Mouse (Mus musculus): ENCODE measurements around the gene Ppcdc.
"Not testable (repeated sequence)": the region's sequence is repeated elsewhere in the genome, so short reads cannot be mapped to it uniquely, and the experiment has no call there.

The Ppcdc gene

DNA sequence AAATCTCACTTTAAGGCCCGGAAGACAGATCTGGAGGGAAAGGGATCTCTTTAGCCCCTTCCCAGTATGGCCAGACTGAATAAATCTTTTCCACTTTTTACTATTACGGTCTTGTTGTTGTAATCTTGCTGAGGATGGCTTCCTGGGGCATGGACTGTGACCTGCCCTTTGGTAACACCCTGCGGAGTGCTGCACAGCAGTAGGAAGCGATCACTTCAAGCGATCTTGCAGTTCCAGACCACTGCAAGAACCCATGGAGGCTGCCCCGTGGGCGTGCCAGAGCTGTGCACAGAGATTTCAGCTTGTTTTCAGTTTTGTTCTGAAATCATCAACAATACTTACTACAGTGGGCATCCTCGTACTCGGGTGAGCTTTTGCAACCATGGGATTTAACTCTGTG, 8.7 kb downstream of the Ppcdc start:
- DNase-seq (ENCODE audit: low spot score in 2 of 2) = no peak

DNA sequence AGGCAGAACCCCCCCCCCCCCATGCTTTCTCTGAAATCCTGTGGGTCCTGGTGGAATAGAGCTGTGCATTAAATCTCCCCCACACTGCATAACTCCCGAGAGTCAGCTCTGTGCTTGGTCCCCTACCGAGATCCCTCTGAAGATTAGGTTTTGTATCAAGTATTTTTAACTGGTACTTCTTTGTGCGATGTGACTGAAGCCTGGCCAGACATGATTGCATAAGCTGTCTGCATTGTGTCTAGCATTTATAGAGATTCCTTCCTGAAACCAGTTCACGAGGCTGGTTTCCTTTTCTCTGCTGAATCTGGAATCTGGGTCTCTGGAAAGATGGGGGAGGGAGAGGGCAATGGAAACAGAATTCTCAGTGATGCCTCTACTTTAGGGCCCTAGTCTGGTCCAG, 11.5 kb downstream of the Ppcdc start:
- no peak for DNase-seq (ENCODE audit: low spot score in 2 of 2)

DNA sequence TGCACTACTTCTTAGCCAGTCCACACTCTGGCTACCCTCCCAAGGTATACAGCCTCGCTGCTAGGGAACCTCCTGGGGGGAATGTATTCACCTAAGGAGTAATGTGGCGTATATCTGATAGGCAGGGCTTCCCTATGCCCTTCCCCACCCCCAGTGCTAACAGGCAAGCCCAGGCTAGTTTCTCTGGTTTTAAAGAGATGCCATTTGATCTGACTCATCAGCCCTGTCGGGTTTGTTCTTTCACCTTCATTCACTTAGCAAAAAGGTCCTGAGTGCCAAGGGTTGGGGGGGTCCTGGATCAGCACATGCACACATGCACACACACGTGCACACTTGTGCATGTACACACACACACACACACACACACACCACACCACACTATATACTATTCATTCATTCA, 12.0 kb downstream of the Ppcdc start:
- no peak for DNase-seq (ENCODE audit: low spot score in 2 of 2)

DNA sequence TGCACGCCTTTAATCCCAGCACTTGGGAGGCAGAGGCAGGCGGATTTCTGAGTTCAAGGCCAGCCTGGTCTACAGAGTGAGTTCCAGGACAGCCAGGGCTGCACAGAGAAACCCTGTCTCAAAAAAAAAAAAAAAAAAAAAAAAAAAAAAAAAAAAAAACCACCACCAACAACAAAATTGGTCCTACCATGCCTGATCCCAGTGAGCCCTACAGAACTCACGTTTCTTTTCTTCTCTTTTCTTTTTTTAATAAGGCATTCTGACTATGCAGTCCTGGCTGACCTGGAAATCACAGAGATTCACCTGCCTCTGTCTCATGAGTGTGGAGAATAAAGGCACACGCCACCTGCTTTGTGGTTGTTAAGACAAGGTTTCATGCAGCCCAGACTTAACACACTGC, 12.8 kb downstream of the Ppcdc start:
- not testable (repeated sequence) for DNase-seq (ENCODE audit: low spot score in 2 of 2)

DNA sequence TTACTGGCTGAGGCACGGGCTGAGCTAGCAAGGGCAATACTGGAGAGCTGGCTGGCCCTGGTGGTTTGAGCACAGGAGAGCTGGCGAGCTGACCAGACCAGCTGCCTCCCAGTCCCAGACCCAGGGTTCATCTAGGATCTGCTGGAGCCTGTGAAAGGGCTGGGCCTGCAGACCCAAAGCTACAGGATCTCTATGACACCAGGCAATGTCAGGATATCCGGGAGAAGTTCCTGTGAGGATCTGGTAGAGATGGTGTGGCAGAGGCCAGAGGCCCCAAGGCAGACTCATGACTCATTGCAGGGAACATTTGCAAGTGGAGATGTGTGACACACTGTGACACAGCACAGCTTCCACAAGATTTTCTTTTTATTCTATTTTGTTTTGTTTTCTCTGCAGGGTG, 14.8 kb downstream of the Ppcdc start:
- DNase-seq (ENCODE audit: low spot score in 2 of 2) = no peak

DNA sequence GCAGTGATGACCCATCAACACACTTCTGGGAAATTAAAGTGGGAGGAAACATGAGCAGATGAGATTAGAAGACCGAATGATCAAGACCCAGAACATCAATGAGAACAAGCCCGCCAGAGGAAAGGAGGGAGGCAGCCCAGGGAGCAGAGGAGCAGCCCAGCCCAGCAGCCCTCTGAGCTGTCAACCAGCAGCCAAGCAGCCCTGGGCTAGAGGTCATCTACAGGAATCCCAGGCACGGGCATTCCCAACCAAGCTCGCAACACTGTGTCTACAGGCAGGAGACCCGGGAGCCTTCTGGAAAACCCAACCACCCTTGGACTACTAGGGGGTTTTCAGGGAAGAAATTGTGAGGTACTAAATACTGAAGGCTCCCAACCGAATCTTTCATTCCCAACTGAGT, 15.9 kb downstream of the Ppcdc start:
- no peak for DNase-seq (ENCODE audit: low spot score in 2 of 2)

DNA sequence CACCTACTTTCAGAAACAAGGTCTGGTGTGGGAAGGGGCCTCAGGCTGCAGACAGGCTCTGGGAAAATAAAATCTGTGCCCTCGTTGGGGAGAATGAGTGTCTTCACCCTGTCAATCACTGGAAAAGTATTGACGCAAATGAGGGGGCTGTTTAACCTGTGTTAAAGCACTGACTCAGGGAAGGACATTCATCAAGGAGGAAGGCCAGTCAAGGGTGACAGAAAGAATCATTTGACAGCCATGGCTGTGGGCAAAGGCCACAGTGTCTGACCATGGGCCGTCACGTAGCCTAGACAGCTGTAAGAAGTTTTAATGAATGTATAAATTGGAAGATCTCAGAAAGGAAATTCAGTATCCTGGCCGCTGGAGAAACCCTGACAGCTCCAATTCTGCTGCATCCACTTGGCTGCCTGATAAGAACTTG, 18.2 kb downstream of the Ppcdc start:
- no peak for DNase-seq (ENCODE audit: low spot score in 2 of 2)

DNA sequence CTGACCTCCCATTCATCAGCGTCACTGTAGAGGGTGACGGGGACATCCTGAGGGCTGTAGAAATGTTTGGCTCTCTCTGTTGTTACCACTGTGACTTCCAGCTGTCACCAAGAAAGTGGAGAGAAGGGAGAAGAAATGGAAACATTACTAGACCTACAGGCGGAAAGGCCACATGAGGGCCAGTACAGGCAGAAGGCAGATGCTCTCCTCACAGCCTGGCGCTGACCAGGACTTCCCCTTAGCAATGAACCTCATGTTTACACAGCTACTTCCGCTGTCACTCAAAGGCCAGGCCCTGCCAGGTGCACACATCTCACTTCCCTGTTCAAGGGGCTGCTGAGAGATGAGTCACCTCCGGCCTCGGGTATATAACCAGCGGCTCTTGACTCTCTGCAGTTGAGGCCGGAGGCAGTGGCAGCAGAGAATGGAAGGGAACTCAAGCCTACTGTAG, 18.8 kb downstream of the Ppcdc start:
- peak; percentile 82 to 90 for DNase-seq (ENCODE audit: low spot score in 2 of 2)

DNA sequence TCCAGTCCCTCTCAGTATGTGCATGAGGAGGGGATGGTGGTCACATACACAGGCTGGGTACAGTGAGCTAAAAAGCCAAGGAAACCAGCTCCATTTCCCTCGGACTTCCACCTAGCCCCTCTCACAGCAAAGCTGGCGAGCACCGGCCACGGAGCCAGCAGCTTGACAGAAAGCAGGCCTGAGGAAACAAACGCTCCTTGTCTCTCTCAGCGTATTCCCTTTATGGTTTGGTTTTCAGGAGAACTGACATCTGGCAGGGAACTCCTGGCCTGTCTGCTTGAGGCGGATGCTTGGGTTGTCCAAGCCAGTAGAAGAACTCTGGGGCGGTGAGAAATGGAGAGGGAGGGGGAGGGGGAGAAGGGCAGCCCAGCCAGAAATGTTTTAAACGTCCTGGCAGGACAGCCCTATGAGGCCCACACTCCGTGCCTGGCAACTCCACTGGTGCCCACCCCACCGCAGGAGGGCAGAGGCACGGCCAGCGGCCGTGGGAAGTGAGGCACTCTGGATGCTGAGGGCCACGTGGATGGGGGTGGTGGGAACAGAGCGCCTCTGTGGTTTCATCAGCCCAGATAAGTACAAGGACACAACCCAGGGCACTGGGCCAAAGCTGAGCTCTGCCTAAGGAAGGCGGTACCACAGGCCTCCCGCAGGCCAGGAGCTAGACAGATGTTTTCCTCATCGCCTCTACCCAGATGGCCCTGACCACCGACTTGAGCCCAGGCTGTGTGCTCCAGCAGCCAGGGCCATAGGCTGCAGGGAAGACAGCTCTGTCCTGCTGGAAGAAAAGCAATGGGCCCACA, 19.4 kb downstream of the Ppcdc start:
- peak; percentile 97 for DNase-seq (ENCODE audit: low spot score in 2 of 2)

DNA sequence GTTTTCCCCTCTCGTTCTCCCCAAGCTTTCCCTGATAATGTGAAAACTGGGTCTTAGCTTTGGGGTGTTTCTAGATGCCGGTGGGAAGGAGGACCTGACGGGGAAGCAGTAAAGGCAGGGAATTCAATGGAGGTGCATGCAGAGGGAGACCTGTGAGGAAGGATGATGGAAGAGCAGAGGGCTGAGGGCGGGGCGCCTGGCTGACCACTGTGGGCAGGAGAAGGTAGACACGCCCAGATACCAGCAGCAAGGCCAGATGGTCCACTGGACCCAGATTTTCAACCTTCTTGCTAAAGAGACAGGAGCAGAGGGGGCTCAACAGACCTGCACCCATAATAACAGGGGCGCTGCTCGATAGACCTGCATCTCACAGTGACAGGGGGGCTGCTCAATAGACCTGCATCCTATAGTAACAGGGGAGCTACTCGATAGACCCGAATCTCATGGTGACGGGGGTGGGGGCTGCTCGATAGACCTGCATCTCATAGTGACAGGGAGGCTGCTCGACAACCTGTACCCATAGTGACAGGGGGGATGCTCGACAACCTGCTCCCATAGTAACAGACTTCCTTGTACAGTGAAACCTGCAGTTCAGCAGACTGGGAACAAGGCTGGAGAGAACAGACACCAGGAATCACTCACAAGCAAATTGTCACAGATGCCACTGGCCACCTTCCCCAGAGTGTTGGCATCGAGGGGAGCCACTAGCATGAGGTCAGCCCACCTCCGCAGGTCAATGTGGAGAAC, 20.2 kb downstream of the Ppcdc start:
- no peak for DNase-seq (ENCODE audit: low spot score in 2 of 2)

DNA sequence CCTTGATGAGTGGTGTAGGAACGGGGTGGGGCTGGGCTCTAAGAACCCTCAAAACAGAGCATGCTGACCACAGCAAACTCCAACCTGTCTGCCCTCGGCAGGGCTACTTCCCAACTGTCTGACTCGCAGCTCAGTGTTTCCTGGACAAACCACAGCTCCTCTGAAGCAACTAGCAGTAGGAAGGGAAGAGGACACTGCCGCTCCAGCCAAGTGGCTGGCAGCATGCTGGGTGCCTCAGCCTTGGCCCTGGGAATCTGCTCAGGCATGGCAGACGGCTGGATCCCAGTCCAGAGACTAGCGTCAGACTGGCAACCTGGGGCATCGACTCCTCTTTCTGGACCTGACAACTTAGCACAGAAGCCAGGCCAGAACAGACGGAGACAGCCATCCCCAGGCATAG, 22.6 kb downstream of the Ppcdc start:
- no peak for DNase-seq (ENCODE audit: low spot score in 2 of 2)

DNA sequence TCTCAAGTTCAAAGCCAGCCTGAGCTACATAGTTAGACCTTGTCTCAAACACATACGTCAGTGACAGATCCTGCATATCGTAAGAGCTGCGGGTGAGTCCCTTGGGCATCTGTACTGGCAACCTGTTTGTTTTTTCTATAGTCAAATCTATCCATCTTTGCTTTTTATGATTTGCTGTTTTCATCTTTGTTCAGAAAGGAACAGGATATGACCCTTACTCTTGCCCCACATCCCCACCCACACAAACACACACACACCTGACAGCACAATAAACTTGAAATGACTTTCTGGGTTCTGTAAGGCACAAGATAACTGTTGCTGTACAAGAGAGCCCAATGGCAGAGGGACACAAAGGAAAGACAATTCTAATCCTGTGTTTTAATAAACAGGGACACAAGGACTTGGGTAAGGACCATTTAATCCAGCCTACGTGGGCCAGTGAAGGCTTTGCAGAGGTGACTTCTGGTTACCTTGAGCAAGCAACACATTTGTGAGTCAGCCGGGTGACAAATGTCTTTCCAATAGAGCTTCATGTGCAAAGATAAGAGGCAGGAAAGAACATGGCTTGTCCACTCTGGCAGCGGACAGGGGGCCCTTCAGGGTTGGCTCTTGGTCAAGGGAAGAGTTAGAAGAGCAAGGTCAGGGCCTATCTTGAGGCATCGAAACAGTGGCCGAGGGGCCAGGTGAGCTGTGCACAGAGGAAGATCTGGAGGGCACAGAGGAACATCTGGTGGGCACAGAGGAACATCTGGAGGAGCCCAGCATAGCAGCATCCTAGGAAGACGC, 32.6 kb downstream of the Ppcdc start:
- DNase-seq (ENCODE audit: low spot score in 2 of 2) = no peak

DNA sequence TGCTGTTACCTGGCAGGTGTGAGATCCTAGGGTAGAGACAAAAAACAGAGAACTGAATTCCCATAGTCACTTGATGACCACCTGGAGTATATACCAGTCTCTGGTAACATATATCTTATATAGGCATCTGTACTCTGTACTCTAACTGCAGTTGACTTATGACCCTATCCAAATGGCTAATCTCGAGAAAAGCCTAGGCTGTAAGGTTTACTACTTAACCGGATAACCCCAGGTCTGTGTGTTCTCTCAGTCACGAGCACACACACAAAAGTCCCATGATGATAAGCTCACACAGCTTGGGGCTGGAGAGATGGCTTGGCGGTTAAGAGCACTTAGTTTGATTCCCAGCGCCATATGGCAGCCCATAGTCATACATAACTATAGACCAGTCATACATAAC, 33.5 kb downstream of the Ppcdc start:
- DNase-seq (ENCODE audit: low spot score in 2 of 2) = no peak

DNA sequence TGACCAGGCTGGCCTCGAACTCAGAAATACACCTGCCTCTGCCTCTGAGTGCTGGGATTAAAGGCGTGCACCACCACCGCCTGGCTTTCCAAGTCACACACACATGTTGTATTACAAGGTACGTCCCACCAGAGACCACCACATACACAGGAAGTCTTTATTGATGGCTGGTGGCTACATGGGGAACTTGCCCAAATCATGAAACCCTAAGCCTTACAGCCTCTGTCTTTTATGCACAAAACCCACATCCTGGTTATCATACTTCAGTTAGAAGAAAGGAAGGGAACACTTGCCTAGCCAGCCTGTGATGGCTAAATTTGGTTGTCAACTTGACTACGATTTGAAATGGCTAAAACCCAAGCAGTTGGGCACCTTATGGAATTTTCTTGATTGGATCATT, 35.9 kb downstream of the Ppcdc start:
- DNase-seq (ENCODE audit: low spot score in 2 of 2) = no peak

DNA sequence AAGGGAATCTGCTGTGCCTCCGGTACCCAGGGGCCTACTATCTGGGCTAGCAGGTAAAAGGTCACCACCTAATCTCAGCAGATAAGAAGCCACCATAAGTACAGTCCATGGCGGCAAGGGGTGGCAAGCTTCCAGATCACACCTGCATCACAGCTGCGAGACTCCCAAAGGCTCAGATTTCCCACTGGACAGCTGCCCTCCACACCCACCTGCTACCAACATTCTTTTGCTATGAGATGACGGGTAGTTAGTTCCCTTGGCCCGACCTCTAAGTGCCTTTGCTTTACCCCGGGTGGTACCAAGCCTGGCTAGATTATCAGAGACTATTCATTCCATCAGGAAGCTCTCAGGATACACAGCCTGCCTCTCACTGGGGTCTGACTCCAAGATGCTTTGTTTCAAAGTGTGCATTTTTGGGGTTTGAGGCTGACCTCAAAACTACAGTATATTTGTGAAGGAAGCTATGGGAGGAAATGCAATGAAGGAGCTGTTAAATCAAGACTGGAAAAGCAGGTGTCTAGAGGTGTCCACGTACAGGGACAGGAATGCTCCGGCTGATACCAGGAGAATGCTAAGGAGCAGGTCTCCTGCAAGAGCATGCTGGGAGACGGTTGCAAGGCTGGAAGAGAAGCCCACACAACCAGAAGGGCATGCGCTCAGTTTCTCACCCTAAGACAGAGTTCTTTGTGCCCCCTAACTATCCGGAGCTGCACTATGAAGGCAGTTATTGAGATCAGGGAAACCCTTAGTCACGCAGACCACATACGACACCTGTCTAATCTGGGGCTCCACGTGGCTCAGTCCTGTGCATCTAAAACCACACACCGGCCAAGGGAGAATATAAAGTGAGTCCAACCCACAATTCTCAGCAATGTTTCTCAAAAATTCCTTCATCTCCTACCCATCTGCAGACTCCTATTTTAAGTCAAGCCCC, 37.3 kb downstream of the Ppcdc start:
- DNase-seq (ENCODE audit: low spot score in 2 of 2) = no peak

DNA sequence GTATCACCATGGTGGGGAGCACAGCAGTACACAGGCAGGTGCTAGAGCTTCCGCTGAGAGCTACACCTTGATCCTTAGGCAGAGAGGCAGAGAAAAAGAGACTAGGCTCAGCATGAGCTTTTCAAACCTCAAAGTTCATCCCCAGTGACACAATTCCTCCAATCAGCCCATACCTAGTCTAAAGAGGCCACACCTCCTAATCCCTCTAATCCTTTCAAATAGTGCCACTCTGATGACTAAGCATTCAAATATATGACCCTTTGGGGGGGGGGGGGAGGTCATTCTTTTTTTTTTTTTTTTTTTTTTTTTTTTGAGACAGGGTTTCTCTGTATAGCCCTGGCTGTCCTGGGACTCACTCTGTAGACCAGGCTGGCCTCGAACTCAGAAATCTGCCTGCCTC, 41.2 kb downstream of the Ppcdc start:
- DNase-seq (ENCODE audit: low spot score in 2 of 2) = no peak

DNA sequence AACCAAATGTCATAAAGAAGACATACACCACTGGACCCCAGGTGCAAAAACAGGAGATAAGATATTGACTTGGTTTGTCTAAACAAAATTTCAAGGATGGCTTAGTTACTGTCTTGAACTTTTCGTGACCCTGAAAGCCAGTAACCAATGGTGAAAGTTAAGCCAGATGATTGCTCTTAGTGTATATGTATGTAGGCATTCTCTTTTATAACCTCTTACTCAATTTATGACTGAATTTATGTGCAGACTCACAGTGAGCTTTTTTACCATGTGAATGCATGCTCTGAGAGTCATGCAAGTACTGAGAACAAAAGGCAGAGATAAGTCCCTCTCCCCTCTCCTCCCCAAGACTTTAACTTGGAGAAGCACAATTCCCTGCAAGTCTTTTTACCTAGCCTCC, 47.0 kb downstream of the Ppcdc start:
- DNase-seq (ENCODE audit: low spot score in 2 of 2) = no peak

DNA sequence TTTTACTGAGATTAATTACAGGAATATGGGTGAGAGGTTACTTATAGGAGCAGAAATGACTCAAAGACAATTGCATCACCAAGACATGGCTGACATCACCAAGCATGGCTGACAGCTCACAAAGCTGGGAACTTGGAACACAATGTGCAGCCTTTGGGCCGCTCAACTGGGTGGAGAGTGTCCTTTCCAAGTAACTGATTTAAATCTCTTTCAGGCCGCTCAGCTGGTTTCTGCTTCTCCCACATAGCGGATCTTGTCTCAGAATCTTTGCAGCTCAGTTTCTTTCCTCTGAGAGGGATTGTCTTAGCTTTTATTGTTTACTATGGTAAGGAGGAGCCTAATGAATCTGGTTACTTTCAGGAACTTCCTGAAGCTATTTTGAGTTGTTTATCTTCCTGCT, 49.1 kb downstream of the Ppcdc start:
- no peak for DNase-seq (ENCODE audit: low spot score in 2 of 2)

DNA sequence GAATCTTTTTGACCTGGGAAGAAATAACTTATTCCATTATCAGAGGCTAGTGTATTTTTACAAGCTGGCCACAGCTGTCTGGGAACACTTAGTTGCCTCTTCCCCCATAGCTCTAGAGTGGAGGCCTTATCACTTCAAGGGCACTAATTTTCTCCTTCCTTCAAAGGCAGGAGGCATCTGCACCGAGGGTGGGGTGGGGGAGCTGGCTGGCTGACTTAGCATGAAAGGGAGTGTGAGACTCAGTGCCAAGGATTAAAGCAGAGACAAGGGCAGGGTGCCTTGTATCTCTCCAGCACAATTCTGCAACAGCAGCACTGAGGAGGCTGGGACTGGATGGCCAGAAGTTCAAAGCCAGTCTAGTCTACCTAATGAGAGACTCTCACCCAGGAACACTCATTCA, 50.8 kb downstream of the Ppcdc start:
- peak in 1 of 2 experiments; percentile 9 for DNase-seq (ENCODE audit: low spot score in 2 of 2)

DNA sequence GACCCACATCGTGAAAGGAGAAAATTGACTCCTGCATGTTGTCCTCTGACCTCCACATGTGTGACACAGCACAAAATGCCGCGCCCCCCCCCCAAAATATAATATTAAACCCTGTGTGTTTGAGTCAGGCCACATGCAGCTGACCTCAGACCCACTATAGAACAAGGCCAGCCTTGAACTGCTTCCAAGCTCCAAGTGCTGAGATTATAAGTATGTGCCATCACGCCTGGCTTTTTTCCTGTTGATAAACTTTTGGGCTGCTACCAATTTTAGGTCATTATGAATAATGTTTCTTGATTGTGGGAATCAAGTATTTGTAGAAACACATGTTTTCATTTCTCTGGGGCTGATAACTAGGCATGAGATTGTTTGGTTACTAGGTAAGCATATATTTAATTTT, 53.0 kb downstream of the Ppcdc start:
- peak; percentile 8 to 18 for DNase-seq (ENCODE audit: low spot score in 2 of 2)

DNA sequence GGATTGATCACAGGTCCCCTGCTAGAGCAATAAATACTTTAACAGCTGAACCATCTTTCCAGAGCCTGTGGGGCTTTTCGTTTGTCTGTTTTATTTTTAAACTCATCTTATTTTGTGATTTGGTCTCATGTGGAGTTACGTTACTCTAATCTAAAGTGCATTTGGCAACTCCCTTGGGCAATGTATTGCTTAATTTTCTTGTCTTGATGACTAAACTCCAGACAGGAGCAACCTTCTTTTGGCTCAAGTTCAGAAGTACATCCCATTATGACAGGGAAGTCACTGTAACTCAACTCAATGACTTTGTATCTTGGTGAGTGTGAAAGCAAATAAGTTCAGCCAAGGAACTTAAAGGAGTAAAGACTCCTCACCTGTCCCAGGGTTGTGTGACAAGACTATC, 55.3 kb downstream of the Ppcdc start:
- DNase-seq (ENCODE audit: low spot score in 2 of 2) = no peak
